Mouse (Mus musculus): ENCODE data around the gene F2rl1. TPM values are rescaled to one million over a fixed set of nuclear protein-coding genes. Genes with fewer than 3 reads are reported as not detected.

The F2rl1 gene
- total RNA-seq, 2 experiments from 2014 or later = 0.63 to 0.82 TPM

Other genes starting within 250 kb of the F2rl1 start
- 10 to 100 TPM; 34.9 to 36.3 TPM for gene Zbed3, start 201.6 kb downstream of the F2rl1 start, total RNA-seq (2021)
- 10 to 100 TPM; 30.0 to 36.7 TPM for gene Aggf1, start 149.9 kb downstream of the F2rl1 start, total RNA-seq (2021)
- gene Crhbp, start 80.3 kb downstream of the F2rl1 start, total RNA-seq (2021) = not detected
- gene S100z, start 46.5 kb downstream of the F2rl1 start, total RNA-seq (2021) = not detected
- gene F2r, start 93.3 kb upstream of the F2rl1 start, total RNA-seq (2021) = 10 to 100 TPM; 61.1 to 81.8 TPM
- under 1 TPM; 0.24 to 0.36 TPM for gene F2rl2, start 171.6 kb upstream of the F2rl1 start, total RNA-seq (2021)